Mouse (Mus musculus): ENCODE measurements at regions not wholly inside any gene's neighbourhood (a gene's known extent, or its start where the extent isn't known, plus 50 kb on each side); places are given as distances from the start of the nearest gene placed in this dataset.

DNA sequence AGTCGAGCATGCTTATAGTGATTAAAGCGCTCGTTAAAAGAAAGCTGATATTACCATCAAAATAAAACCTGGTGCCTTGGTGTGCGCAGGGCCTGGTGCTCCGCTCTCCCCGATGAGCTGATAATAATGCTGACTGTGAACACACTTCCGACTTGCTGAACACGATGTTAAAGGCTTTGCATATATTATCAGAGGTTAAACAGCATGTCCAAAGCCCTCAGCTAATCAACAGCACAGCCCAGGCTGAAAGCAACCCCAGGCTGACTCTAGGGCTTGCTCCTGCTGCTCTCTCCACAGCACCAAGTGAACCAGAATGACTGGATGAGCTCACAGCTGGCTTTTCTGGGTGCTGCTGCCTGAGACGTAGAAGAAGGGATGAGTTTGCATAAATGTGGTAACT lies 238.2 kb upstream of the 1700012A03Rik start:
- TF ChIP-seq POLR2A (IDR thresholded peaks at IDR 0.05; ENCODE audit: insufficient read depth, low read depth, low read length) (no peak), CTCF (IDR thresholded peaks at IDR 0.05; ENCODE audit: insufficient read depth, low read depth, low read length) (no peak)

Data from olfactory bulb, adult 2 months (tissue).